Mouse (Mus musculus) forebrain, embryonic 14.5 days (tissue): ENCODE measurements around the gene Cpox. TPM values are rescaled to one million over a fixed set of nuclear protein-coding genes. Genes with fewer than 3 reads are reported as not detected.

Experiments used
- ATAC-seq: fragments of 200-750 bp; cut with Nextera tagmentation; 2 replicates; pipeline ENCODE4 v1.8.0; 2017; ENCODE audit warnings: mild to moderate bottlenecking, moderate library complexity
- DNase-seq: peaks from one replicate; pipeline ENCODE4 v3.0.0-alpha.2; 2015; ENCODE audit warnings: low spot score
- H3K27ac ChIP-seq: fragments of 300-500 bp; sonication (generic); 2 replicates; pipeline ENCODE4 v1.5.1; 2014; ENCODE audit warnings: low read depth, mild to moderate bottlenecking, control low read depth, low read length, moderate library complexity
- H3K27me3 ChIP-seq: fragments of 300-500 bp; sonication (generic); replicated peaks from 2 replicates; pipeline ENCODE4 v1.6.1; 2014; ENCODE audit warnings: low read length, control low read depth, mixed read lengths; ENCODE audit not compliant: control insufficient read depth, insufficient read depth
- H3K36me3 ChIP-seq: fragments of 300-500 bp; sonication (generic); 2 replicates; pipeline ENCODE4 v1.6.1; 2014; ENCODE audit warnings: low read length, control low read depth; ENCODE audit not compliant: control insufficient read depth, insufficient read depth
- H3K4me1 ChIP-seq: fragments of 300-500 bp; sonication (generic); 2 replicates; pipeline ENCODE4 v1.6.1; 2014; ENCODE audit warnings: antibody characterized with exemption, low read length, control low read depth; ENCODE audit not compliant: control insufficient read depth, insufficient read depth
- H3K4me2 ChIP-seq: fragments of 300-500 bp; sonication (generic); 2 replicates; pipeline ENCODE4 v1.6.1; 2014; ENCODE audit warnings: mild to moderate bottlenecking, control low read depth, low read length
- H3K4me3 ChIP-seq: fragments of 300-500 bp; sonication (generic); 2 replicates; pipeline ENCODE4 v1.5.1; 2014; ENCODE audit warnings: low read depth, low read length, control low read depth
- H3K9ac ChIP-seq: fragments of 300-500 bp; sonication (generic); 2 replicates; pipeline ENCODE4 v1.6.1; 2014; ENCODE audit warnings: mild to moderate bottlenecking, low read length, control low read depth, moderate library complexity
- H3K9me3 ChIP-seq: fragments of 300-500 bp; sonication (generic); replicated peaks from 2 replicates; pipeline ENCODE4 v1.6.1; 2016; ENCODE audit warnings: low read length, control low read depth, mixed read lengths; ENCODE audit not compliant: control insufficient read depth
- WGBS: fragments of 180-500 bp; shearing (Covaris S2); extraction: QIAGEN DNeasy Blood & Tissue Kit; methylation state at CpG from one replicate; pipeline ENCODE4 v1.1.7; 2014; 5-methylcytosine and 5-hydroxymethylcytosine counted together
- polyA plus RNA-seq: library from polyadenylated mRNA; unstranded; fragments of >200 nt; fragmentation: Nextera tagmentation; extraction: Ambion mirVana; gene quantifications from 2 replicates; pipeline ENCODE4 v1.2.1, GENCODE M21; 2014

Cpox gene
- polyA plus RNA-seq, 1 experiment from 2014 or later: 8.9 TPM

DNA sequence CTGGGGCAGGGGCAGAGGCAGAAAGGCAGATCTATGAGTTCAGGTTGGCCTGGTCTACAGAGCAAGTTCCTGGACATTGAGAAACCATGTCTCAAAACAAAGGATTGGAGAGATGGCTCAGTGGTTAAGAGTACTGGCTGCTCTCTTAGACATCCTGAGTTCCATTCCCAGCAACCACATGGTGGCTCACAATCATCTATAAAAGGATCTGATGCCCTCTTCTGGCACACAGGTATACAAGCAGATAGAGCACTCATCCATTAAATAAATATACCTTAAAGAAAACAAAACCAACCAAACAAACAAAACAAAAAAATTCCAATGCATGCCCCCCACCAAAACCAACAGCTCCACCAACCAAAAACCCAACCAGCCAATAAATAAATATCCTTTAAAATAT is 14.4 kb downstream of the Cpox start:
- Histone ChIP-seq H3K9me3 (no peaks in the 10 kb centered on the region), H3K27ac (no peak overlapping the region), H3K36me3 (no peaks in the 10 kb centered on the region), H3K9ac (no peak overlapping the region), H3K27me3 (no peaks in the 10 kb centered on the region), H3K4me2 (no peak overlapping the region), H3K4me3 (no peak overlapping the region), H3K4me1 (no peaks in the 10 kb centered on the region)
- DNase-seq: no peak
- ATAC-seq: no peak

DNA sequence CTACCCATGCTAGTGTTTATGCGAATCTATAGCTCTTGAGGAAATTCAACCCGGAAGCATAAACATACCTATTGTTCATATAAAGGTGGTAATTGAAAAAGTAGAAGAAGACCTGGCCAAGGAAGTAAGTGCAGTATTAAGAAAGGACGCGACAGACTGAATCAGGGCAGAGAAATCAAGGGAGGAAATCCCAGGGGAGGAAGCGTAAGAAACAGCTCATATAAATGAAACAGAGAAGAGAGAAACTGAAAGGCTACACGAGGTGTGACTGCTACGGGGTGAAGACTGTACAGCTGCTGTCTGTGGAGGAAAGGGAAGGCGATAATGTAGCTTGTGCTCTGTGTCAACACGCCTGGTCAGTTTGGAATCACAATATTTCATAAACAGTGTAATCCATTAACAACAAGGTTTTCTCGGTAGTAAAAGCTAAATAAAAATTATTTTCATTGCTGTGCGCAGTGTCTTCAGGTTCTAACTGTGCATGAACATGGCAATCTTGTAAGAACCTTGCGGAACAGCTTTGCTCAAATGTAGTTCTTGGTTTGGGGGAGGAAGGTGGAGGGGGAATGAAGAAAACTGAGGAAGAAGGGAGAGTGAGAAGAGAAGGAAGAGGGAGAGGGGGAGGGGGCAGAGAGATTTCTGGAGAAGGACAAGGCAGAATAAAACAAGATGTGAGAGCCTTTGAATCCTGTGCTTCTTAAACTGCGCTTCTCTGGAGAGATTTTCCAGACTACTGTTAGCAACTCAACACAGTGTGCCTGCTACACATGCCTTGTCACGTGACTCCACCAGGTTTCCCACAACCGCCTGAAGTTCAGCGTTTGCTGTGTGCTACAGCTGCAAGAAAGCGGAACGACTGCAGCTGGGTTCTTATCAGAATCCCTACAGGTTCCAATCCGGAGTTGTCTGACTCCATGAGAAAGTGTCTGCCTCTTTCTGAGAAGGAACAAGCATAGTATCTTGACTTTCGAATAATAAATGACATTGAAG is 15.8 kb downstream of the Cpox start:
- no peaks in the 10 kb centered on the region for H3K4me1 ChIP-seq
- H3K36me3 ChIP-seq: no peaks in the 10 kb centered on the region
- H3K27ac ChIP-seq: no peak overlapping the region
- ATAC-seq (no peak), DNase-seq (no peak)
- no peak overlapping the region for H3K9ac ChIP-seq
- no peaks in the 10 kb centered on the region for H3K9me3 ChIP-seq
- 83% methylated on average over 20 of the region's 20 CpGs for WGBS
- H3K4me2 ChIP-seq: no peak overlapping the region
- no peaks in the 10 kb centered on the region for H3K27me3 ChIP-seq
- no peak overlapping the region for H3K4me3 ChIP-seq

DNA sequence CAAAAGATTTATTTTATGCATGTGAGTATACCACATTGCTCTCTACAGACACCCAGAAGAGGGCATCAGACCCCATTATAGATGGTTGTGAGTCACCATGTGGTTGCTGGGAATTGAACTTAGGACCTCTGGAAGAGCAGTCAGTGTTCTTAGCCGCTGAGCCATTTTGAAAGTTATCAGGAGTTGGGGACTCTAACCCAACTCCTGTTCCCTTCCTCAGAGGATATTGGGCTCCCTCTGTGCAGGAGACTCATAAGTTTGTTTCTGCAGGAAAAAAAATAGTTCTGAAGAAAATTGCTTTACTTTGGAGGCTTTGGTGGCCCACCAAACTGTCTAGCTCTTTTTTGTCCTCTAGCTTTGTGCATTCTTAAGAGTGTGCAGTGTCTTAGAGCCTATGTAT is 18.4 kb downstream of the Cpox start:
- 91% methylated on average over 1 of the region's 1 CpGs for WGBS
- no peaks in the 10 kb centered on the region for H3K36me3 ChIP-seq
- DNase-seq: no peak

DNA sequence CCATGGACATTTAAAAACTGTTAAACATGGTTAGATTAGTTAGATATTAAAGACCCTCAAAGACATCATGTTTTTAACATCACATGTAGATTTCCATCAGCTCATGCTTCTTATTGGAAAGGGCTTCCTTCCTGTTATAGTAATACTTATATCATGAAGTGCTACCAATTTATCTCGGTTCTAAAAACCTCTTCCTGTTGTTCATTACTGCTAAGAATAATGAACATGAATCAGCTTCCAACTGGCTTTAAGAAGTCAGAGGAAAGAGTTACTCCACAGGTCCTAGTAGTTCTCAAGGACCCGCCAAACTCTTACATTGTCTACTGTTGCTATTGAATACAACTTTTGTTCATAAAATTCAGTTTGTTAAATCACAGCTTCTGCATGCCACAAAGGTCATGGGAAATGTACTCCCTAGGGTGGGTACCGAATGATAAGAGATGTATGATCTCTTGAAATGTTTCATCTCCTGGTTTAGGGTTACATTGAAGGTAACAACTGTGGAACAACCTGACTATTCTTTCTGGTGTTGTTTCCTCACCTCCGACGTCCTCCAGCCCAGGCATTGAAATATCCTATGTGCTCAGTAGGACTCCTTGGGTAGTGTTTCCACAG is 19.6 kb downstream of the Cpox start:
- H3K4me1 ChIP-seq: no peaks in the 10 kb centered on the region
- ATAC-seq (no peak), DNase-seq (no peak)
- no peak overlapping the region for H3K27ac ChIP-seq
- H3K4me2 ChIP-seq: no peak overlapping the region
- no peaks in the 10 kb centered on the region for H3K9me3 ChIP-seq
- WGBS: 89% methylated on average over 5 of the region's 5 CpGs
- H3K4me3 ChIP-seq: no peak overlapping the region
- no peak overlapping the region for H3K9ac ChIP-seq
- H3K27me3 ChIP-seq: no peaks in the 10 kb centered on the region
- H3K36me3 ChIP-seq: no peaks in the 10 kb centered on the region

More for the DNA sequence above, 18.4 kb downstream of the Cpox start:
- no peak overlapping the region for H3K4me3 ChIP-seq
- no peak for ATAC-seq
- H3K27ac ChIP-seq: no peak overlapping the region
- no peaks in the 10 kb centered on the region for H3K4me1 ChIP-seq
- no peak overlapping the region for H3K4me2 ChIP-seq
- no peaks in the 10 kb centered on the region for H3K9me3 ChIP-seq
- H3K27me3 ChIP-seq: no peaks in the 10 kb centered on the region
- H3K9ac ChIP-seq: no peak overlapping the region

DNA sequence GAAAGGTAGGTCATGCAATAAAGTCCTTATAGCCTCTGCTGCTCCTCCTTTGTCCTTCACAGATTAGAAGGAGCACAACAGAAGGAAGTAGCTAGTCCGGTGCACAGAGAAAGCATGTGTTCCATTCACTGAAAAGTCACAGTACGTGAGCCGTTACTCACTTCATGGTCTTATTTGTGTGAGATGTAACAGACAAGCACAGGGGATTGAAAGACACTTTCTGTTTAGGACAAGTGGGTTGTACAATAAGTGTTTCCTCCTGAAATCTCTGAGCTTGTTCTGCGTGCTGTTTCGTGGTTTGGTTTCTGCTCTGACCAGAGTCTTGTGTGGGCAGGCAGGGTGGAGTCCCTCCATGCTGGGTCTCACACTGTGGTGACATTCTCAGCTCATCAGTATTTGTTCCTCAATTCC is 20.2 kb downstream of the Cpox start:
- no peak overlapping the region for H3K4me3 ChIP-seq
- no peaks in the 10 kb centered on the region for H3K9me3 ChIP-seq
- no peak overlapping the region for H3K27ac ChIP-seq
- H3K27me3 ChIP-seq: no peaks in the 10 kb centered on the region
- no peaks in the 10 kb centered on the region for H3K4me1 ChIP-seq
- ATAC-seq (no peak), DNase-seq (no peak)
- 85% methylated on average over 5 of the region's 5 CpGs for WGBS
- H3K4me2 ChIP-seq: no peak overlapping the region
- H3K9ac ChIP-seq: no peak overlapping the region
- no peaks in the 10 kb centered on the region for H3K36me3 ChIP-seq

DNA sequence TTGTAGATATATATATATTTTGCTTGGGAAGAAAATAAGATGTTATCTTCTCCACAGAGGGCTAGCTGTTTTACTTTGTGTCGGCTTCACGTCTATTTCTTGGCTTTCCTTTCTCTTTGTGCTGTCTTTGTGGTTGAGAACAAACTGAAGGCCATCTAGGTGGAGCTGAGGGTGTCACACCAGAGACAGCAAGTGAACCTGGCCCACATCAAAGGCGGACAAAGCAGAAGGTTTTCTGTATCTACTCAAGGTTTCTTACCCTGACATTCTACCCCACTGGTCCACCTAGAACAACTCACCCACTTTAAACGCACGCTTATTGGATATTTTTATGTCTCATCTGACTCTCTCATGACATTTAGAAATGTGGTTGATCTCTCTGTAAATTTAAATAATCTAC is 24.0 kb downstream of the Cpox start:
- no peak for DNase-seq
- H3K9me3 ChIP-seq: no peaks in the 10 kb centered on the region
- H3K27ac ChIP-seq: no peak overlapping the region
- H3K4me1 ChIP-seq: no peaks in the 10 kb centered on the region
- no peak for ATAC-seq
- 91% methylated on average over 5 of the region's 5 CpGs for WGBS
- no peak overlapping the region for H3K9ac ChIP-seq
- no peak overlapping the region for H3K4me2 ChIP-seq
- H3K36me3 ChIP-seq: no peaks in the 10 kb centered on the region
- no peak overlapping the region for H3K4me3 ChIP-seq
- H3K27me3 ChIP-seq: no peaks in the 10 kb centered on the region

DNA sequence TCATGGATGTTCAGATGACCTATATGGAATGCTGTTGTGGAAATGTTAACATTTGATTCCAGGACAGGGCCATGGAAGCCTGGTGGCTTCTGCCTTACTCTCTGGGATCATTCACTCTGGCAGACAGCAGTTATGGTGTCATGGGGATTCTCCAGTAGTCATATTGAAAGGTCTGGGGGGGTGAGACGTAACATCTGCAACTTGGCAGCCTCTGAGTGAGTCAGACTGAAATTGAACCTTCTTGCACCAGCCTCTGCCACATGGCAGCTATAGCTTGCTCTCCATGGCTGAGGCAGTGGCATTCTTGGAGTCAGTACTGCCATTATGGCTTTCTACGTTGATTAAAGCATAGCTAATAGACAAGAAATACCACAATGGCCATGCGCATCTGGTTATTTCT is 26.7 kb downstream of the Cpox start:
- Histone ChIP-seq H3K4me2 (no peak overlapping the region), H3K4me3 (no peak overlapping the region), H3K36me3 (no peaks in the 10 kb centered on the region), H3K9ac (no peak overlapping the region), H3K27me3 (no peaks in the 10 kb centered on the region), H3K9me3 (no peaks in the 10 kb centered on the region), H3K4me1 (no peaks in the 10 kb centered on the region), H3K27ac (no peak overlapping the region)
- DNase-seq (no peak), ATAC-seq (no peak)
- WGBS: 87% methylated on average over 3 of the region's 3 CpGs

DNA sequence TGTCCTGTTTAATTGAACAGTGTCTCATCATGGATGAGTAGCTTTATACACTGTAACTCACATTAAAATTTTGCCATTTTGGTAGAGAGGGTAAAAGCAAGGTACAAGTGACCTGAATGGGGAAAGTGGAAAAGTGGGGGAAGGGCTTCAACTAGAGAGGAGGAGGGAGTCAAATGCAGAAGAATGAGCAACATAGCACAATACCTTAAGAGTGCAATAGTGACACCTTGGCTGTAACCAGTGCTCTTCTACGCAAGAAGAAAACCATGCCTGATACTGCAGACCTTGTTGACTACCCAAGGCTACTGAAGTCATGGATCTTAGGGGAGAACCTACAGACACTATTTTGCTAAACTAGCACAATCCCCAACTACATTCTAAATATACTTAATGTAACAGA is 27.2 kb downstream of the Cpox start:
- DNase-seq (no peak), ATAC-seq (no peak)
- Histone ChIP-seq H3K4me3 (no peak overlapping the region), H3K27ac (no peak overlapping the region), H3K9ac (no peak overlapping the region), H3K27me3 (no peaks in the 10 kb centered on the region), H3K9me3 (no peaks in the 10 kb centered on the region), H3K4me2 (no peak overlapping the region), H3K36me3 (no peaks in the 10 kb centered on the region), H3K4me1 (no peaks in the 10 kb centered on the region)
- 100% methylated on average over 1 of the region's 1 CpGs for WGBS

DNA sequence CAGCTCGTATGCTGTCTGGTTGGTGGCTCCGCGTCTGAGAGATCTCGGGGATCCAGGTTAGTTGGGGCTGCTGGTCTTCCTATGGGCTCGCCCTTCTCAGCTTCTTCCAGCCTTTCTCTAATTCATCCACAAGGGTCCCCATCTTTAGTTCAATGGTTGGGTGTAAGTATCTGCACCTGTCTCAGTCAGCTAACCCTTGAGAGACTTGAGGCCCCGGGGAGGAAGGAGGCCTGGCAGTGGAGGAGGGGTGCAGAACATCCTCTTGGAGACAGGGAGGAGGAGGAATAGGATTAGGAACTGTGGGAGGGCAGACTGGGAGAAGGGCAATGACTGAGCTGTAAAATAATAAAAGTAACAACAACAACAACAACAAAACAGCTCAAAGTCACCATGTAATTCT is 30.1 kb downstream of the Cpox start:
- Histone ChIP-seq H3K27ac (no peak overlapping the region), H3K9ac (no peak overlapping the region), H3K4me3 (no peak overlapping the region), H3K27me3 (no peaks in the 10 kb centered on the region), H3K9me3 (no peaks in the 10 kb centered on the region), H3K4me2 (no peak overlapping the region), H3K36me3 (no peaks in the 10 kb centered on the region), H3K4me1 (no peaks in the 10 kb centered on the region)
- ATAC-seq: no peak
- WGBS: 77% methylated on average over 6 of the region's 6 CpGs
- no peak for DNase-seq
